Mouse (Mus musculus) heart, postnatal 25 days (tissue): ENCODE measurements around the gene Arap1. TPM values are rescaled to one million over a fixed set of nuclear protein-coding genes. Genes with fewer than 3 reads are reported as not detected.

Source experiments
- DNase-seq: peaks from one replicate; pipeline ENCODE4 v3.0.0; 2022; ENCODE audit warnings: low spot score
- intact Hi-C: fragments of 180-260 bp; cut with DNase I; formaldehyde crosslinking; loops from one replicate; pipeline ENCODE4 v1.15.1; 2025
- total RNA-seq, 2 experiments: library from RNA; stranded (reverse); gene quantifications; 2 replicates each; pipeline ENCODE4 v1.2.3; 2021

Gene Arap1
- total RNA-seq, 2 experiments from 2014 or later, result 31.6 to 35.9 TPM

GRCm38 (mm10) chr7:101324142-101324962 lies 23.5 kb upstream of the Arap1 start:
- intact Hi-C loops, result no loop called here
- DNase-seq, result no peak

GRCm38 (mm10) chr7:101326006-101326405 lies 21.9 kb upstream of the Arap1 start:
- intact Hi-C loops, result no loop called here
- no peak for DNase-seq

- DNase-seq, result no peak
- intact Hi-C loops, result no loop called here
These were observed 20.6 kb upstream of the Arap1 start for GRCm38 (mm10) chr7:101327263-101327662.

- intact Hi-C loops, result no loop called here
- no peak for DNase-seq
These were observed 20.1 kb upstream of the Arap1 start for GRCm38 (mm10) chr7:101327786-101328185.

DNA sequence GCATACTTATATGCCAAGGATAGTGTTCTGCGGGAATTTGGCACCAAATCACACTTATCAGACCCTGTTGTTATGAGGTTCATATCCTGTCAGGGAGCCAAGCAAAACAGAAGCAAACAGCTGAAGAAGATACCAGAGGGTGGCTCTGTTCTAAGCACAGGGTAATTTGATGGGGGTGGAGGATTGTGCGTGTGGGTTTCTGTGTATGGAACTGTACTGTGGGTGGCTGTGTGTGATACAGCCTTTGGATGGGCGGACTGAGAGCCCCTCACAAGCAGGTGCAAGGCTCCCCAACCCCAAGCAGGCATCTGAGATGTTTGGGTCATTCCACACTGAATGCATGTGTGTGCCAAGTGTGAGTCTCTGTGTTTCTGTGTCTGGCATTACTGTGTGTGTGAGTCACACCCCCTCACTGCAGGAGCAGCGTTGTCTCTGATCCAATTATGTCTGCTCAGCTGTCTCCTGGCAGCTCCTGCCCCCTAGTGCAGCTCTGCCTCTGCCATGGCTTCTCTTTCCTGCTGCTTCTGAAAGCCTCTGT lies 19.2 kb upstream of the Arap1 start:
- intact Hi-C loops, result no loop called here
- no peak for DNase-seq

GRCm38 (mm10) chr7:101329606-101330005 lies 18.3 kb upstream of the Arap1 start:
- intact Hi-C loops, result no loop called here
- no peak for DNase-seq

DNA sequence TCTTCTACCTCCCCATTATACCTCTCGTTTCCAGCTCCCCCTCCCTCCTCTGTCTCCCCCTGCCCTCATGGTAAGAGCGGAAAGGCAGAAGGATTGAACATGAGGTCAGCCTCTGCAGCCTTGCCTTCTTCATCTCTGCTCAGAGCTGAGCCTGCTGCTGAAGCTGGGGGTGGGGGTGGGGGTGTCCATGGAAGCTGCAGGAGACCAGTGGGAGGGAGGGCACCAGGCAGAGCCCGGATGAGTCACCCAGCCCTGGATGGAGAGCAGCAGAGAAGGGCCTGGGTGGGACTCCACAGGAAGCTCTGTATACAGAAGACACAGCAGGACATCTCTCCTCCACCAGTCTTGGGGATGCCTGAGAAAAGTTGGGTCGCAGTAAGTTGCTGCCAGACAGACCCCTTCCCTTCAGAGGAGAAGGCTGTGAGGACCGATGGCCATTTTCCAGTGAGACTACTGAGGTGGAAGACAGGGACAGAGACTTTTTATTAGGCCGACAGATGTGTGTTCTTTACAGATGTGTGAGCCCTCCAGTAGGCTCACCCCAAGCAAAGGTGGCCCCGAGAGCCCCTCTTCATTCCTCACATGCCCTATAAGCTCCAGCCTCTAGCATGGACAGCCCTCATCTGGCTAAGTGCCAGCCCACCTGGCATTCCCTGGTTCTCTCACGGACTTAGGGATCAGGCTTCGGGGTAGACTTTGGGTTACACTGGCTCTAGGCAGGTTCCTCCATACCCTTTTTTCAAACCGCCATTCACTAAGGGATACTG lies 17.6 kb upstream of the Arap1 start:
- intact Hi-C loops, result no loop called here
- DNase-seq, result no peak

DNA sequence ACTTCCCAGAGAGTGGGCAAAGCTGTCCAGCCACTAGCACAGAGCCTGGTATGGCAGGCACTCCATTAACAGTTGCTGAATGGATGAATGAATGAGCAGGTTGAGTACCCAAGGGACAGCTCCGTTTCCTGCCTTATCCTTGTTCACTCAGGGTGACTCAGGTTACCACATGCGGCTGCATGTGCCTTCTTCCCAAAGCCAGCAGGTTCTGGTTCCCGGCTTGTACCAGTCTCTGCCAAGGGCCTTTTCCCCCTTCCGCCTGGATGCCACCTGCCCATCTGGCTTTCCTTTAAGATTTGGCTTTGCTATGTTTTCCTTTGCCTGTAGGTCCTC lies 17.1 kb upstream of the Arap1 start:
- intact Hi-C loops, result no loop called here
- DNase-seq, result no peak

GRCm38 (mm10) chr7:101332045-101332831 lies 15.6 kb upstream of the Arap1 start:
- intact Hi-C loops, result no loop called here
- no peak for DNase-seq

DNA sequence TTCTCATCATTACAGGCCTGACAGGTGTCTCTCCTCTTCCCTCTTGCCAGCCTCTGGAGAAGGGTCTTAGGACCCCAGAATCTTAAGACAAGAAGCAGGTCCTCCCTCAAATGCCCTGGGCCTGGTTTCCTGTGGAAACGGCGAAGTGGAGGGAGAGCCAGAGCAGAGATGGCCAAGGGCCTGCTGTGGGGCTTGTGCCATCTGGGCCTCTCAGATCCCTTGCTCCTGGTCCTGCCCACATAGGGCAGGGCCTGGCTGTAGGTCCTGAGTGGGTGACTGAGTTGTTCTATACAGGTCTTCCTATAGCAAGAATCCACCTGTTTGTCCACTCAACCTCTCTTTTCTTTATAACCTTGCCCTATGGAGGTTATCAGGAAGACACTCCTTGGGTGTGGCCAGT lies 12.6 kb upstream of the Arap1 start:
- DNase-seq, result no peak
- intact Hi-C loops, result no loop called here

DNA sequence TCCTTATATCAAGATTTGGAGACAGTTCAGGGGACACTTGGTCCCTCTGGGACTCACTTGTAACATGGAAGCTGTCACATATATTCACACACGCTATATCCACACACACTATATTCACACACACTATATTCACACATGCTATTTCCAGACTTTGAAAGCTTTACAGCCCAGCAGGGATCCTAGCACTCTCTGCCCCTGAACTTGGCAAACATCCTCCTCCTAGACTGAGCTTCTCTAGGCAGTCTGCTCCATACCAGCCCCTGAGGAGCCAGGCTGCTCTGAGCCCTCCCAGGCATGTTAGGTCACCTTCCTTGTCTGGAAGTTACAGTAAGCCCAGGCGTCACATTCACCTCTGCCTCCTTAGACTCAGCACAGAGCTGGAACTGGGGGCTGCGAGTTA lies 11.2 kb upstream of the Arap1 start:
- intact Hi-C loops, result no loop called here

GRCm38 (mm10) chr7:101337401-101337800 lies 10.5 kb upstream of the Arap1 start:
- intact Hi-C loops, result no loop called here
- DNase-seq, result no peak

More for the DNA sequence above, 11.2 kb upstream of the Arap1 start:
- DNase-seq, result no peak

GRCm38 (mm10) chr7:101341405-101341804 lies 6.5 kb upstream of the Arap1 start:
- no peak for DNase-seq
- intact Hi-C loops, result no loop called here

GRCm38 (mm10) chr7:101343135-101343534 lies 4.7 kb upstream of the Arap1 start:
- no peak for DNase-seq
- intact Hi-C loops, result no loop called here

DNA sequence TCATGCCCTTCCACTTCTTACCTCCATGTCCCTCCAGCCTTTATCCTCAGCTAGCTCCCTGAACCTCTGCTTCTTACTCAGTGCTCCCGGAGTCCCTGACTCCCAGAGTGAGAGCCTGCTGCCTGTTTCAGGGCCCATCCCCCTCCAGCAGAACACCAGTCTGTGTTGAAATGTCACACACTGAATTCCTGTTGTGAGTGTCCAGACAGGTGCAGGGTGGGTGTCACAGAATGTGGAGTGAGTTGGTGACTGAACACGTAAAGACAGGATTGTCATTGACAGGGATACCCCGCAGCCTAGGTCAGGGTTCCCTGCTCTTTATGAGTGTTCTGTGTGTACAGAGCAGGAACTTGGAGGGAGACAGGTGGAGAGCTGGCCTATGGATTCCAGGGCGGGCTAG lies 3.0 kb upstream of the Arap1 start:
- no peak for DNase-seq
- intact Hi-C loops, result no loop called here

- intact Hi-C loops, result no loop called here
- no peak for DNase-seq
These were observed 876 bp upstream of the Arap1 start for GRCm38 (mm10) chr7:101346991-101347390.

DNA sequence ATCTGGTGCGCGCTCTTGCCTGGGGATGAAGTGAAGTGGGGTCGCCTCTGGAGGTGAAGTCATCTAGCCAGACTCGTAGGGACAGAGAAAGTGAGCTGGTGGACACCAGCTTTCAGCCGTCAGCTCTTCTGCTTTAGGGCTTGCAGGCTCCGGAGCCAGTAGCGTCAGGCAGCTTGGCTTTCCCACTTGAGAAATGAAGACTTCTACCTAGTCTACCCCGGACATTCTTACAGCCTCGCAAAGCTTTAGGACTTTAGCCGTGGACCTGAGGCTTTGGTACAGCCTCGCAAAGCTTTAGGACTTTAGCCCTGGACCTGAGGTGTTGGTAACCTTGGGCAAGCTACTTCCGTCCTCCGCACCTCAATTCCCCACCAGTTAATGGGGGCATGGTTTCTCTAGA lies 445 bp downstream of the Arap1 start:
- intact Hi-C loops, result no loop called here
- DNase-seq, result no peak

DNA sequence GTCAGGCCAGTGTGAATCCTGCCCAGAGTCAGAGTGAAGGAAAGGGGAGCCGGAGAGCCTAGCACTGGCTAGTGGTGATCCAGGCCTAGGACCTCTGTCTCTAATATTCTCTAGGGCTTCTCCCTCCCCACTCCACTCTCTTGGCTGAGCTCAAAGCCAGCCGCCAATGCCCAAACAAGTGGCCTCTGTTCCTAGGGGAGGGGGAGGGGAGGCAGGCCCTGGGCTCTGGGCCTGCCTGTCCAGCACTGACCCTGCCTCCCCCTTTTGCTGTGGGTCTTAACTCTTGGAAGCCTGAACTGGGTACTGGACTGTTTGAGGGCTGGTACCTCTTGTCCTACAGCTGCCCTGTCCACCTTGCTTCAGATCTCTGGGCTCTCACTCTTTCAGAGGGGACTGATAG lies 2.0 kb downstream of the Arap1 start:
- DNase-seq, result no peak
- intact Hi-C loops, result no loop called here

DNA sequence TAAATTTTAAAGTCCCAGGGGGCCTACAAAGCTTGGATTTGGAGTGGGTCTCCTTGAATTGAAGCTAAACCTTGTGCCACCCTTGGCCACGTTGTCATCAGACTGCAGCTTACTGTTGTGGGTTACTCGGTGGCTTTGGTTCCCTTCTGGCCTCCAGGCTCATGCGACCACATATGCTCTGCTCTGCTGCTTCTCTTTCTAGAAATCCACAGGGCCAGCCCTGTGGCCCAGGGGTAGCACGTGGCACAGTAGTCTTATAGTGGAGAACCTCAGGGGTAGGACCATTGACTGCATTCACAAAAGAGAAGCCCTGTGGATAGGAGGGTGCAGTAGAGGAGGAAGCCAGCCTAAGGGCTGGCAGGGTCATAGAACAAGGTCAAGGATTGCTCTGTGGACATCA lies 4.5 kb downstream of the Arap1 start:
- DNase-seq, result no peak
- intact Hi-C loops, result no loop called here

GRCm38 (mm10) chr7:101354423-101354822 lies 6.6 kb downstream of the Arap1 start:
- DNase-seq, result no peak

More at GRCm38 (mm10) chr7:101354423-101354822, 6.6 kb downstream of the Arap1 start:
- intact Hi-C loops, result no loop called here
